Mouse (Mus musculus) heart, adult 2 months (tissue): Measurements from ENCODE around the gene Tsc22d4.
A peak's percentile ranks its signal among the peaks of the same experiment; 100 is the strongest.

ENCODE experiments used
- CTCF ChIP-seq: fragments of 200-600 bp; IDR thresholded peaks from 2 replicates; pipeline ENCODE4 v1.8.1; 2022; ENCODE audit warnings: antibody characterized with exemption, mild to moderate bottlenecking, moderate library complexity
- EP300 ChIP-seq: fragments of 200-500 bp; IDR thresholded peaks from 2 replicates; pipeline ENCODE4 v1.6.1; 2011; ENCODE audit warnings: low read depth, low read length, control low read depth; ENCODE audit not compliant: insufficient read depth
- POLR2A ChIP-seq: fragments of 200-500 bp; IDR thresholded peaks from 2 replicates; pipeline ENCODE4 v1.6.1; 2011; ENCODE audit warnings: mild to moderate bottlenecking, low read depth, low read length, control low read depth; ENCODE audit not compliant: insufficient read depth

DNA sequence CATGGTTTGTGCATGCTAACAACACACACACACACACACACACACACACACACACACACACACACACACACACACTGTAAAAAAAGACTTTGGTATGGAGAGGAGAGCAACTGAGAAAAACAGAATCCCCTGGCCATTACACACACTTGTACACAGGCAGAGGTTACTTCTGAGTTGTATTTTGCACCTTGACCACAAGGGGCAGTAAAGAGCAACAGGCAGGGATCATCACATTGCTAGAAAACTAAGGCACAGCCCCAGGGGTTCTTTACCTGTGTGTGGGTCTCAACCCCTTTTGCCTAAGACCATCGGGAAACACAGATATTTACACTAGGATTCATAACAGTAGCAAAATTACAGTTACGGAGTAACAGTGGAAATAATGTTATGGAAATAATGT lies 25.2 kb downstream of the Tsc22d4 start:
- TF ChIP-seq POLR2A (no peak), EP300 (no peak), CTCF (peak; percentile 78)
